Mouse (Mus musculus) heart, embryonic 12.5 days (tissue): ENCODE data around the gene Ugt1a7c. TPM values are rescaled to one million over a fixed set of nuclear protein-coding genes. Genes with fewer than 3 reads are reported as not detected.

ENCODE experiments used
- ATAC-seq: fragments of 200-750 bp; cut with Nextera tagmentation; 2 replicates; pipeline ENCODE4 v1.8.0; 2017; ENCODE audit warnings: moderate TSS enrichment, moderate library complexity; ENCODE audit not compliant: insufficient number of reproducible peaks, low FRiP score
- H3K27ac ChIP-seq: fragments of 300-500 bp; sonication (generic); 2 replicates; pipeline ENCODE4 v1.5.1; 2016; ENCODE audit warnings: mild to moderate bottlenecking, moderate library complexity; ENCODE audit not compliant: poor library complexity, severe bottlenecking
- H3K27me3 ChIP-seq: fragments of 300-500 bp; sonication (generic); replicated peaks from 2 replicates; pipeline ENCODE4 v1.6.1; 2016; ENCODE audit warnings: mild to moderate bottlenecking, moderate library complexity
- H3K36me3 ChIP-seq: fragments of 300-500 bp; sonication (generic); 2 replicates; pipeline ENCODE4 v1.6.1; 2016; ENCODE audit warnings: mild to moderate bottlenecking, moderate library complexity
- H3K4me1 ChIP-seq: fragments of 300-500 bp; sonication (generic); replicated peaks from 2 replicates; pipeline ENCODE4 v1.6.1; 2016; ENCODE audit warnings: mild to moderate bottlenecking
- H3K4me2 ChIP-seq: fragments of 300-500 bp; sonication (generic); 2 replicates; pipeline ENCODE4 v1.6.1; 2016; ENCODE audit warnings: mild to moderate bottlenecking, moderate library complexity
- H3K4me3 ChIP-seq: fragments of 300-500 bp; sonication (generic); 2 replicates; pipeline ENCODE4 v1.5.1; 2016; ENCODE audit warnings: mild to moderate bottlenecking
- H3K9ac ChIP-seq: fragments of 300-500 bp; sonication (generic); 2 replicates; pipeline ENCODE4 v1.6.1; 2016; ENCODE audit warnings: mild to moderate bottlenecking, moderate library complexity
- H3K9me3 ChIP-seq: fragments of 300-500 bp; sonication (generic); replicated peaks from 2 replicates; pipeline ENCODE4 v1.6.1; 2016; ENCODE audit warnings: mild to moderate bottlenecking, moderate library complexity
- WGBS: fragments of 180-500 bp; shearing (Covaris S2); methylation state at CpG from one replicate; pipeline ENCODE4 v1.1.7; 2016; 5-methylcytosine and 5-hydroxymethylcytosine counted together
- polyA plus RNA-seq: library from polyadenylated mRNA; unstranded; fragments of >200 nt; fragmentation: Nextera tagmentation; extraction: Ambion mirVana; gene quantifications from 2 replicates; pipeline ENCODE4 v1.2.1, GENCODE M21; 2016

Ugt1a7c gene
- polyA plus RNA-seq, 1 experiment from 2014 or later = 0.78 TPM

GRCm38 (mm10) chr1:88199996-88200395 lies 105.1 kb downstream of the Ugt1a7c start:
- H3K4me2 ChIP-seq = no peak overlapping the region
- 80% methylated on average over 2 of the region's 2 CpGs for WGBS
- no peak for ATAC-seq

DNA sequence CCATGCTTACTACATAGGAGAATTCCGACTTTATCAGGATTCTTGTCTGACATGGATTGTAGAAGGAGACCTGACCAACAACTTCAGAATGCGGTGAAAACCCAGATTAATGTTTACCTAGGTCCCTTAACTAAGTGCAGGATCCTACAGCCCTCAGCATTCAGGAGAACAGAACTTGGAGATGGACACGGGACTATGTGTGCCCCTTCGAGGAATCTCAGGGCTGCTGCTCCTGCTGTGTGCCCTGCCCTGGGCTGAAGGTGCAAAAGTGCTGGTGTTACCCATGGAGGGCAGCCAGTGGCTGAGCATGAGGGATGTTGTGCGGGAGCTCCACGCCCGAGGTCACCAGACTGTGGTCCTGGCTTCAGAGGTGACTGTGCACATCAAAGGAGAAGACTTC lies 105.6 kb downstream of the Ugt1a7c start, which contains the start of gene Ugt1a2:
TSS of gene Ugt1a2 (plus strand) at position 146 of the 400 bp plus-strand sequence.
- H3K27ac ChIP-seq = no peak within 1 kb of the TSS
- no peak within 1 kb of the TSS for H3K9ac ChIP-seq
- WGBS = 79% methylated on average over 7 of the region's 7 CpGs
- H3K4me1 ChIP-seq = no peaks in the 10 kb centered on the region
- no peak within 1 kb of the TSS for H3K4me3 ChIP-seq
- ATAC-seq = no peak
- no peaks in the 10 kb centered on the region; the same call in 1 of the 2 replicates for H3K27me3 ChIP-seq
- no peaks in the 10 kb centered on the region; the same call in 1 of the 2 replicates for H3K9me3 ChIP-seq
- H3K4me2 ChIP-seq = no peak within 1 kb of the TSS
- H3K36me3 ChIP-seq = no peaks in the 10 kb centered on the region

More at GRCm38 (mm10) chr1:88199996-88200395, 105.1 kb downstream of the Ugt1a7c start:
- Histone ChIP-seq H3K27me3 (no peaks in the 10 kb centered on the region; the same call in 1 of the 2 replicates), H3K9me3 (no peaks in the 10 kb centered on the region; the same call in 1 of the 2 replicates), H3K36me3 (no peaks in the 10 kb centered on the region), H3K9ac (no peak overlapping the region), H3K4me3 (no peak overlapping the region), H3K27ac (no peak overlapping the region), H3K4me1 (no peaks in the 10 kb centered on the region)

GRCm38 (mm10) chr1:88205294-88205922 lies 110.5 kb downstream of the Ugt1a7c start, which contains the start of gene Dnajb3:
TSS of gene Dnajb3 (minus strand) at chr1:88205782.
- peak; percentile 96 for ATAC-seq
- WGBS = 4% methylated on average over 62 of the region's 62 CpGs

GRCm38 (mm10) chr1:88206843-88207479 lies 112.1 kb downstream of the Ugt1a7c start:
- H3K4me3 ChIP-seq = no peak overlapping the region
- H3K4me1 ChIP-seq = no peaks in the 10 kb centered on the region
- H3K36me3 ChIP-seq = no peaks in the 10 kb centered on the region
- no peak overlapping the region for H3K4me2 ChIP-seq
- H3K27ac ChIP-seq = peak overlapping the region; percentile 9; the same call in 1 of the 2 replicates
- H3K27me3 ChIP-seq = peaks cover 3% of the 10 kb centered on the region; the same call in 1 of the 2 replicates
- 56% methylated on average over 2 of the region's 2 CpGs for WGBS
- H3K9me3 ChIP-seq = peaks cover 7% of the 10 kb centered on the region
- H3K9ac ChIP-seq = no peak overlapping the region
- peak; percentile 74; the same call in 1 of the 2 replicates for ATAC-seq

More at GRCm38 (mm10) chr1:88205294-88205922, 110.5 kb downstream of the Ugt1a7c start, which contains the start of gene Dnajb3:
- no peaks in the 10 kb centered on the region for H3K4me1 ChIP-seq
- H3K9ac ChIP-seq = peak within 1 kb of the TSS; percentile 69
- no peak within 1 kb of the TSS for H3K27ac ChIP-seq
- H3K9me3 ChIP-seq = peaks cover 2% of the 10 kb centered on the region; the same call in 1 of the 2 replicates
- H3K36me3 ChIP-seq = no peaks in the 10 kb centered on the region
- H3K4me3 ChIP-seq = peak within 1 kb of the TSS; percentile 52
- H3K27me3 ChIP-seq = peaks cover 3% of the 10 kb centered on the region; the same call in 1 of the 2 replicates
- H3K4me2 ChIP-seq = peak within 1 kb of the TSS; percentile 77

- Histone ChIP-seq H3K9ac (no peak within 1 kb of the TSS), H3K27me3 (no peaks in the 10 kb centered on the region), H3K36me3 (no peaks in the 10 kb centered on the region), H3K4me1 (no peaks in the 10 kb centered on the region), H3K4me3 (no peak within 1 kb of the TSS), H3K4me2 (no peak within 1 kb of the TSS), H3K9me3 (peaks cover 48% of the 10 kb centered on the region), H3K27ac (no peak within 1 kb of the TSS)
- WGBS = 60% methylated on average over 8 of the region's 8 CpGs
- no peak for ATAC-seq
Measured at GRCm38 (mm10) chr1:88211812-88212211, 117.0 kb downstream of the Ugt1a7c start, which contains the start of gene Ugt1a1. TSS of gene Ugt1a1 (plus strand) at chr1:88211959.

- no peaks in the 10 kb centered on the region for H3K36me3 ChIP-seq
- no peaks in the 10 kb centered on the region for H3K4me1 ChIP-seq
- H3K4me3 ChIP-seq = no peak overlapping the region
- no peak overlapping the region for H3K9ac ChIP-seq
- 0 out of 2 replicates have a peak, but pooled peaks have one; percentile 16 for ATAC-seq
- peaks cover 54% of the 10 kb centered on the region for H3K9me3 ChIP-seq
- no peaks in the 10 kb centered on the region for H3K27me3 ChIP-seq
- 54% methylated on average over 8 of the region's 8 CpGs for WGBS
- H3K4me2 ChIP-seq = no peak overlapping the region
- H3K27ac ChIP-seq = no peak overlapping the region
Measured at GRCm38 (mm10) chr1:88212341-88213045, 117.6 kb downstream of the Ugt1a7c start.

GRCm38 (mm10) chr1:88213061-88213460 lies 118.2 kb downstream of the Ugt1a7c start:
- ATAC-seq = no peak

DNA sequence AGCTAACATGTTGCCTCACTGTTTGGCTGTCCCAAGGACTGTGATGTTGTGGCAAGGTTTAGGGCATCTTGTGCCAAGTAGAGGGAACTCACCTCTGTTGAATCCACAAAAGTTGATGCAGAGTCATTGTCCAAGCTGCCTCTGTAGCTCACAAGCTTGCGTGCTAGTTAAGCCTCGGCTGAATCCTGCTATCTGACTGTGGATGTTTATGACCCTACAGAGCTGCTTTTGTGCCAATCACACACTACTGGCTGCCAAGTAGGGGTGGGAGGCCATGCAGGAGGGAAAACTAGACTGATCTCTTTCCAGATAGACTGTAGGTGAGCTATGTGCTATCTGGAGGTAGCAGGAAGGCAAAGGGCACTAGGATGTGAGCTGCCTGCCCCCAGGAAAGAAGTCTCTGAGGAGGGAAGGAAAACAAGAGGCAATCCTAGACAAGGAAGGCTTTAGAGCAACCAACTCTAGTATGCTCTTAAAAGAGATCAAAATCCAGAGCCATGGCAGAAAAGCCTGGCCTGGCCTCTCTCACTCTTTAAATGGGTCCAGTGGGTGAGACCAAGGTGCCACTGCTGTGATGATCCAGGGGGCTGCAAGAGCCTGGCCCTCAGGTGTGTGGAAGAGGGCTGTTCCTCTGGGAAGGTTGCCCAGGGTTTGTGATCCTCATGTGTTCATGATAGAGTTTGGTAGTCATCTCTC lies 119.1 kb downstream of the Ugt1a7c start:
- no peak overlapping the region for H3K9ac ChIP-seq
- H3K36me3 ChIP-seq = no peaks in the 10 kb centered on the region
- H3K4me3 ChIP-seq = no peak overlapping the region
- no peaks in the 10 kb centered on the region for H3K4me1 ChIP-seq
- H3K27ac ChIP-seq = no peak overlapping the region
- 0 out of 2 replicates have a peak, but pooled peaks have one; percentile 5 for ATAC-seq
- H3K9me3 ChIP-seq = peaks cover 57% of the 10 kb centered on the region
- H3K27me3 ChIP-seq = no peaks in the 10 kb centered on the region
- 66% methylated on average over 2 of the region's 2 CpGs for WGBS
- H3K4me2 ChIP-seq = no peak overlapping the region

More at GRCm38 (mm10) chr1:88213061-88213460, 118.2 kb downstream of the Ugt1a7c start:
- Histone ChIP-seq H3K27me3 (no peaks in the 10 kb centered on the region), H3K36me3 (no peaks in the 10 kb centered on the region), H3K9me3 (peaks cover 57% of the 10 kb centered on the region), H3K27ac (no peak overlapping the region), H3K4me2 (no peak overlapping the region), H3K4me1 (no peaks in the 10 kb centered on the region), H3K9ac (no peak overlapping the region), H3K4me3 (no peak overlapping the region)
- WGBS = 67% methylated on average over 1 of the region's 1 CpGs

- Histone ChIP-seq H3K4me2 (no peak overlapping the region), H3K9me3 (peaks cover 57% of the 10 kb centered on the region), H3K4me3 (no peak overlapping the region), H3K36me3 (no peaks in the 10 kb centered on the region), H3K4me1 (no peaks in the 10 kb centered on the region), H3K9ac (no peak overlapping the region), H3K27me3 (no peaks in the 10 kb centered on the region), H3K27ac (no peak overlapping the region)
- 70% methylated on average over 2 of the region's 2 CpGs for WGBS
- no peak for ATAC-seq
Measured at GRCm38 (mm10) chr1:88214462-88214952, 119.6 kb downstream of the Ugt1a7c start.
